Mouse (Mus musculus) olfactory bulb, adult 2 months (tissue): ENCODE measurements around the gene Gtf3c1.

Source experiments
- CTCF ChIP-seq: fragments of 200-500 bp; IDR thresholded peaks from 2 replicates; pipeline ENCODE4 v1.5.1; 2012; ENCODE audit warnings: low read depth, mild to moderate bottlenecking, low read length, moderate library complexity; ENCODE audit not compliant: insufficient read depth
- POLR2A ChIP-seq: fragments of 200-500 bp; IDR thresholded peaks from 2 replicates; pipeline ENCODE4 v1.6.1; 2012; ENCODE audit warnings: mild to moderate bottlenecking, low read depth, low read length, moderate library complexity; ENCODE audit not compliant: insufficient read depth

DNA sequence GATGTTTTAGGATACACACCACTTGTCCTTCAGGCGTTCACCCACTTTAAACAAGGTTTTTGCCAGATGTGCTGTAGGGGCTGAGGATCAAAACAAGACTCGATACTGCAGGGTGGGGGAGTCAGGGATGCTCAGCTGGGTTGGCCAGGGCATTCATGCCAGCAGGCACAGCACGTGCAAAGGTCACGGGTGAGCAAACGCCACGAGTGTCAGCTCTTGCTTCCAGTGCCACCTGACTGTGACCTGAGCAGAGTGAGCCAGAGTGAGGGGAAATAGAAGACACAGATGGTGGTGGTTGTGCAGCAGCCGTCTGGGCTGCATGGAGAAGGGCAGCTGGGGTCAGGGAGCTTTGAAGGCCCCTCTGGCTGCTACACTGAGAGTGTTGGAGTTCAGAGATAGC is 81.8 kb downstream of the Gtf3c1 start:
- TF ChIP-seq CTCF (no peak), POLR2A (no peak)
